Mouse (Mus musculus): ENCODE results near the gene Phactr4. TPM values are rescaled to one million over a fixed set of nuclear protein-coding genes. Genes with fewer than 3 reads are reported as not detected.

The Phactr4 gene
- total and polyA plus RNA-seq, 2 experiments from 2014 or later: 4.8 TPM

GRCm38 (mm10) chr4:132444516-132444915 lies 22.2 kb upstream of the Phactr4 start:
- Histone ChIP-seq H3K9me3 (ENCODE audit: low read length) (no peaks in the 10 kb centered on the region), H3K36me3 (ENCODE audit: insufficient read depth, low read length) (no peaks in the 10 kb centered on the region), H3K4me3 (ENCODE audit: low read depth, low read length) (no peak overlapping the region), H3K27me3 (ENCODE audit: insufficient read depth, low read length) (no peaks in the 10 kb centered on the region), H3K4me1 (ENCODE audit: insufficient read depth, low read length) (no peaks in the 10 kb centered on the region), H3K27ac (ENCODE audit: low read depth, low read length) (no peak overlapping the region), H3K4me2 (ENCODE audit: low read depth, low read length, poor library complexity, severe bottlenecking) (no peak overlapping the region), H3K9ac (replicated peaks; ENCODE audit: low read length, poor library complexity, severe bottlenecking) (no peak overlapping the region)
- ATAC-seq (ENCODE audit: low FRiP score): no peak
- WGBS: 82% methylated on average over 8 of the region's 8 CpGs
- DNase-seq (ENCODE audit: low spot score): no peak
- no peak for TF ChIP-seq CTCF (IDR thresholded peaks at IDR 0.05)

GRCm38 (mm10) chr4:132437857-132438256 lies 15.6 kb upstream of the Phactr4 start:
- Histone ChIP-seq H3K9me3 (ENCODE audit: low read length) (no peaks in the 10 kb centered on the region), H3K27me3 (ENCODE audit: insufficient read depth, low read length) (no peaks in the 10 kb centered on the region), H3K4me1 (ENCODE audit: insufficient read depth, low read length) (no peaks in the 10 kb centered on the region), H3K36me3 (ENCODE audit: insufficient read depth, low read length) (no peaks in the 10 kb centered on the region), H3K27ac (ENCODE audit: low read depth, low read length) (no peak overlapping the region), H3K4me3 (ENCODE audit: low read depth, low read length) (no peak overlapping the region), H3K4me2 (ENCODE audit: low read depth, low read length, poor library complexity, severe bottlenecking) (no peak overlapping the region), H3K9ac (replicated peaks; ENCODE audit: low read length, poor library complexity, severe bottlenecking) (no peak overlapping the region)
- 28% methylated on average over 11 of the region's 11 CpGs for WGBS
- no peak for TF ChIP-seq CTCF (IDR thresholded peaks at IDR 0.05)
- no peak for ATAC-seq (ENCODE audit: low FRiP score)
- no peak for DNase-seq (ENCODE audit: low spot score)

GRCm38 (mm10) chr4:132432717-132433372 lies 10.6 kb upstream of the Phactr4 start:
- ATAC-seq (ENCODE audit: low FRiP score): no peak
- H3K36me3 ChIP-seq (ENCODE audit: insufficient read depth, low read length): no peaks in the 10 kb centered on the region
- H3K4me1 ChIP-seq (ENCODE audit: insufficient read depth, low read length): no peaks in the 10 kb centered on the region
- H3K4me2 ChIP-seq (ENCODE audit: low read depth, low read length, poor library complexity, severe bottlenecking): 0 out of 2 replicates have a peak overlapping the region, but pooled peaks have one; percentile 6
- H3K27ac ChIP-seq (ENCODE audit: low read depth, low read length): no peak overlapping the region
- no peaks in the 10 kb centered on the region for H3K9me3 ChIP-seq (ENCODE audit: low read length)
- no peak for DNase-seq (ENCODE audit: low spot score)
- no peaks in the 10 kb centered on the region for H3K27me3 ChIP-seq (ENCODE audit: insufficient read depth, low read length)
- WGBS: 18% methylated on average over 14 of the region's 14 CpGs
- TF ChIP-seq CTCF (IDR thresholded peaks at IDR 0.05): no peak
- no peak overlapping the region for H3K9ac ChIP-seq (replicated peaks; ENCODE audit: low read length, poor library complexity, severe bottlenecking)
- H3K4me3 ChIP-seq (ENCODE audit: low read depth, low read length): no peak overlapping the region

- Histone ChIP-seq H3K4me2 (ENCODE audit: low read depth, low read length, poor library complexity, severe bottlenecking) (no peak overlapping the region), H3K27me3 (ENCODE audit: insufficient read depth, low read length) (no peaks in the 10 kb centered on the region), H3K4me3 (ENCODE audit: low read depth, low read length) (no peak overlapping the region), H3K36me3 (ENCODE audit: insufficient read depth, low read length) (no peaks in the 10 kb centered on the region), H3K9me3 (ENCODE audit: low read length) (no peaks in the 10 kb centered on the region), H3K4me1 (ENCODE audit: insufficient read depth, low read length) (no peaks in the 10 kb centered on the region), H3K9ac (replicated peaks; ENCODE audit: low read length, poor library complexity, severe bottlenecking) (no peak overlapping the region), H3K27ac (ENCODE audit: low read depth, low read length) (no peak overlapping the region)
- WGBS: 70% methylated on average over 9 of the region's 9 CpGs
- TF ChIP-seq CTCF (IDR thresholded peaks at IDR 0.05): no peak
- DNase-seq (ENCODE audit: low spot score) (no peak), ATAC-seq (ENCODE audit: low FRiP score) (no peak)
Observed at GRCm38 (mm10) chr4:132428022-132428542, 5.8 kb upstream of the Phactr4 start.

GRCm38 (mm10) chr4:132427493-132427892 lies 5.2 kb upstream of the Phactr4 start:
- H3K9ac ChIP-seq (replicated peaks; ENCODE audit: low read length, poor library complexity, severe bottlenecking): no peak overlapping the region
- no peak overlapping the region for H3K4me2 ChIP-seq (ENCODE audit: low read depth, low read length, poor library complexity, severe bottlenecking)
- ATAC-seq (ENCODE audit: low FRiP score): no peak
- H3K4me1 ChIP-seq (ENCODE audit: insufficient read depth, low read length): no peaks in the 10 kb centered on the region
- no peak for TF ChIP-seq CTCF (IDR thresholded peaks at IDR 0.05)
- no peaks in the 10 kb centered on the region for H3K36me3 ChIP-seq (ENCODE audit: insufficient read depth, low read length)
- no peaks in the 10 kb centered on the region for H3K9me3 ChIP-seq (ENCODE audit: low read length)
- WGBS: 79% methylated on average over 4 of the region's 4 CpGs
- no peak overlapping the region for H3K27ac ChIP-seq (ENCODE audit: low read depth, low read length)
- no peak for DNase-seq (ENCODE audit: low spot score)
- H3K27me3 ChIP-seq (ENCODE audit: insufficient read depth, low read length): no peaks in the 10 kb centered on the region
- H3K4me3 ChIP-seq (ENCODE audit: low read depth, low read length): no peak overlapping the region

- Histone ChIP-seq H3K27ac (ENCODE audit: low read depth, low read length) (no peak overlapping the region), H3K4me3 (ENCODE audit: low read depth, low read length) (no peak overlapping the region), H3K9me3 (ENCODE audit: low read length) (no peaks in the 10 kb centered on the region), H3K4me2 (ENCODE audit: low read depth, low read length, poor library complexity, severe bottlenecking) (no peak overlapping the region), H3K36me3 (ENCODE audit: insufficient read depth, low read length) (no peaks in the 10 kb centered on the region), H3K27me3 (ENCODE audit: insufficient read depth, low read length) (no peaks in the 10 kb centered on the region), H3K9ac (replicated peaks; ENCODE audit: low read length, poor library complexity, severe bottlenecking) (no peak overlapping the region), H3K4me1 (ENCODE audit: insufficient read depth, low read length) (no peaks in the 10 kb centered on the region)
- DNase-seq (ENCODE audit: low spot score) (no peak), ATAC-seq (ENCODE audit: low FRiP score) (no peak)
- 72% methylated on average over 2 of the region's 2 CpGs for WGBS
- no peak for TF ChIP-seq CTCF (IDR thresholded peaks at IDR 0.05)
Observed at GRCm38 (mm10) chr4:132426021-132426420, 3.7 kb upstream of the Phactr4 start.
